Mouse (Mus musculus) midbrain, embryonic 10.5 days (tissue): ENCODE measurements at regions not wholly inside any gene's neighbourhood (a gene's known extent, or its start where the extent isn't known, plus 50 kb on each side); places are given as distances from the start of the nearest gene placed in this dataset.

Experiments
- DNase-seq: peaks from one replicate; pipeline ENCODE4 v3.0.0-alpha.2; 2017; ENCODE audit warnings: low spot score
- H3K27ac ChIP-seq: fragments of 300-500 bp; sonication (generic); replicated peaks from 2 replicates; pipeline ENCODE4 v1.5.1; 2016; ENCODE audit warnings: mild to moderate bottlenecking
- H3K27me3 ChIP-seq: fragments of 300-500 bp; sonication (generic); 2 replicates; pipeline ENCODE4 v1.6.1; 2016; ENCODE audit warnings: low read depth, mild to moderate bottlenecking; ENCODE audit not compliant: poor library complexity, severe bottlenecking
- H3K36me3 ChIP-seq: fragments of 300-500 bp; sonication (generic); 2 replicates; pipeline ENCODE4 v1.6.1; 2016; ENCODE audit warnings: mild to moderate bottlenecking, moderate library complexity
- H3K4me1 ChIP-seq: fragments of 300-500 bp; sonication (generic); 2 replicates; pipeline ENCODE4 v1.6.1; 2016
- H3K4me3 ChIP-seq: fragments of 300-500 bp; sonication (generic); 2 replicates; pipeline ENCODE4 v1.5.1; 2016; ENCODE audit warnings: mild to moderate bottlenecking, moderate library complexity
- H3K9me3 ChIP-seq: fragments of 300-500 bp; sonication (generic); replicated peaks from 2 replicates; pipeline ENCODE4 v1.6.1; 2016; ENCODE audit warnings: mild to moderate bottlenecking
- WGBS: fragments of 180-500 bp; shearing (Covaris S2); methylation state at CpG from one replicate; pipeline ENCODE4 v1.1.7; 2016; 5-methylcytosine and 5-hydroxymethylcytosine counted together

- no peaks in the 10 kb centered on the region for H3K36me3 ChIP-seq
- H3K4me1 ChIP-seq = peaks cover 17% of the 10 kb centered on the region
- WGBS = 56% methylated on average over 1 of the region's 1 CpGs
- no peak overlapping the region for H3K27ac ChIP-seq
- H3K27me3 ChIP-seq = no peaks in the 10 kb centered on the region
- H3K4me3 ChIP-seq = no peak overlapping the region
- H3K9me3 ChIP-seq = no peaks in the 10 kb centered on the region
- no peak for DNase-seq
Measured at GRCm38 (mm10) chr8:115450789-115451188, 256.8 kb downstream of the Maf start.

GRCm38 (mm10) chr8:115448367-115448766 lies 259.2 kb downstream of the Maf start:
- no peak overlapping the region for H3K27ac ChIP-seq
- 54% methylated on average over 3 of the region's 3 CpGs for WGBS

GRCm38 (mm10) chr8:115444519-115444918 lies 263.1 kb downstream of the Maf start:
- H3K27ac ChIP-seq = no peak overlapping the region
- H3K4me3 ChIP-seq = no peak overlapping the region
- H3K36me3 ChIP-seq = no peaks in the 10 kb centered on the region
- no peaks in the 10 kb centered on the region for H3K4me1 ChIP-seq
- peaks cover 4% of the 10 kb centered on the region; the same call in 1 of the 2 replicates for H3K27me3 ChIP-seq
- DNase-seq = no peak
- 97% methylated on average over 5 of the region's 5 CpGs for WGBS
- no peaks in the 10 kb centered on the region for H3K9me3 ChIP-seq

More at GRCm38 (mm10) chr8:115448367-115448766, 259.2 kb downstream of the Maf start:
- Histone ChIP-seq H3K4me1 (peaks cover 3% of the 10 kb centered on the region), H3K4me3 (no peak overlapping the region), H3K27me3 (no peaks in the 10 kb centered on the region), H3K36me3 (no peaks in the 10 kb centered on the region), H3K9me3 (no peaks in the 10 kb centered on the region)
- no peak for DNase-seq

GRCm38 (mm10) chr8:115441943-115442550 lies 265.5 kb downstream of the Maf start:
- H3K36me3 ChIP-seq = no peaks in the 10 kb centered on the region
- H3K9me3 ChIP-seq = no peaks in the 10 kb centered on the region
- WGBS = 82% methylated on average over 6 of the region's 6 CpGs
- no peak for DNase-seq
- no peak overlapping the region for H3K27ac ChIP-seq
- H3K4me3 ChIP-seq = no peak overlapping the region
- peaks cover 4% of the 10 kb centered on the region; the same call in 1 of the 2 replicates for H3K27me3 ChIP-seq
- H3K4me1 ChIP-seq = no peaks in the 10 kb centered on the region

- DNase-seq = no peak
Measured at GRCm38 (mm10) chr8:115441323-115441722, 266.3 kb downstream of the Maf start.

GRCm38 (mm10) chr8:115440151-115440550 lies 267.4 kb downstream of the Maf start:
- WGBS = 78% methylated on average over 3 of the region's 3 CpGs
- Histone ChIP-seq H3K36me3 (no peaks in the 10 kb centered on the region), H3K4me1 (no peaks in the 10 kb centered on the region), H3K4me3 (no peak overlapping the region), H3K9me3 (no peaks in the 10 kb centered on the region), H3K27ac (no peak overlapping the region), H3K27me3 (peaks cover 4% of the 10 kb centered on the region; the same call in 1 of the 2 replicates)
- DNase-seq = no peak

More at GRCm38 (mm10) chr8:115441323-115441722, 266.3 kb downstream of the Maf start:
- Histone ChIP-seq H3K36me3 (no peaks in the 10 kb centered on the region), H3K27ac (no peak overlapping the region), H3K4me1 (no peaks in the 10 kb centered on the region), H3K4me3 (no peak overlapping the region), H3K27me3 (peaks cover 4% of the 10 kb centered on the region; the same call in 1 of the 2 replicates), H3K9me3 (no peaks in the 10 kb centered on the region)
- WGBS = 88% methylated on average over 6 of the region's 6 CpGs

GRCm38 (mm10) chr8:115439512-115439911 lies 268.1 kb downstream of the Maf start:
- WGBS = 89% methylated on average over 5 of the region's 5 CpGs
- no peak overlapping the region for H3K4me3 ChIP-seq
- peaks cover 5% of the 10 kb centered on the region; the same call in 1 of the 2 replicates for H3K27me3 ChIP-seq
- H3K9me3 ChIP-seq = no peaks in the 10 kb centered on the region
- no peaks in the 10 kb centered on the region for H3K4me1 ChIP-seq
- no peak for DNase-seq
- H3K36me3 ChIP-seq = no peaks in the 10 kb centered on the region
- H3K27ac ChIP-seq = no peak overlapping the region

GRCm38 (mm10) chr8:115437956-115438355 lies 269.6 kb downstream of the Maf start:
- Histone ChIP-seq H3K4me1 (no peaks in the 10 kb centered on the region), H3K27me3 (peaks cover 21% of the 10 kb centered on the region), H3K4me3 (no peak overlapping the region), H3K9me3 (no peaks in the 10 kb centered on the region), H3K27ac (no peak overlapping the region), H3K36me3 (no peaks in the 10 kb centered on the region)
- WGBS = 89% methylated on average over 9 of the region's 9 CpGs
- DNase-seq = no peak

- Histone ChIP-seq H3K4me1 (no peaks in the 10 kb centered on the region), H3K4me3 (no peak overlapping the region), H3K27me3 (peaks cover 36% of the 10 kb centered on the region), H3K27ac (no peak overlapping the region), H3K9me3 (no peaks in the 10 kb centered on the region), H3K36me3 (no peaks in the 10 kb centered on the region)
- no peak for DNase-seq
- WGBS = 85% methylated on average over 4 of the region's 4 CpGs
Measured at GRCm38 (mm10) chr8:115436356-115436721, 271.3 kb downstream of the Maf start.

GRCm38 (mm10) chr8:115435720-115436355 lies 271.8 kb downstream of the Maf start:
- Histone ChIP-seq H3K36me3 (no peaks in the 10 kb centered on the region), H3K4me1 (no peaks in the 10 kb centered on the region), H3K4me3 (no peak overlapping the region), H3K9me3 (no peaks in the 10 kb centered on the region), H3K27me3 (peaks cover 41% of the 10 kb centered on the region), H3K27ac (no peak overlapping the region)
- DNase-seq = no peak
- 84% methylated on average over 5 of the region's 5 CpGs for WGBS

- no peak for DNase-seq
- no peak overlapping the region for H3K27ac ChIP-seq
- no peaks in the 10 kb centered on the region for H3K9me3 ChIP-seq
- H3K4me3 ChIP-seq = no peak overlapping the region
- H3K27me3 ChIP-seq = peaks cover 70% of the 10 kb centered on the region
- no peaks in the 10 kb centered on the region for H3K36me3 ChIP-seq
- no peaks in the 10 kb centered on the region for H3K4me1 ChIP-seq
- 87% methylated on average over 5 of the region's 5 CpGs for WGBS
Measured at GRCm38 (mm10) chr8:115432396-115433040, 275.1 kb downstream of the Maf start.

GRCm38 (mm10) chr8:115430793-115431192 lies 276.8 kb downstream of the Maf start:
- Histone ChIP-seq H3K36me3 (no peaks in the 10 kb centered on the region), H3K27me3 (peaks cover 81% of the 10 kb centered on the region), H3K9me3 (no peaks in the 10 kb centered on the region), H3K4me1 (peaks cover 4% of the 10 kb centered on the region), H3K27ac (no peak overlapping the region), H3K4me3 (no peak overlapping the region)
- 73% methylated on average over 3 of the region's 3 CpGs for WGBS
- no peak for DNase-seq

- Histone ChIP-seq H3K27me3 (peaks cover 90% of the 10 kb centered on the region), H3K36me3 (no peaks in the 10 kb centered on the region), H3K27ac (no peak overlapping the region), H3K4me3 (no peak overlapping the region), H3K9me3 (no peaks in the 10 kb centered on the region), H3K4me1 (peaks cover 11% of the 10 kb centered on the region)
- 93% methylated on average over 3 of the region's 3 CpGs for WGBS
- DNase-seq = no peak
Measured at GRCm38 (mm10) chr8:115429291-115429883, 278.2 kb downstream of the Maf start.
